Mouse (Mus musculus) brown adipose tissue, adult 24 weeks (tissue): ENCODE data around the gene Rad1. TPM values are rescaled to one million over a fixed set of nuclear protein-coding genes. Genes with fewer than 3 reads are reported as not detected.

Experiments used
- polyA plus RNA-seq: library from polyadenylated mRNA; stranded (reverse); fragments of >200 nt; gene quantifications from 2 replicates; pipeline ENCODE4 v1.2.4, GENCODE M21; 2012; ENCODE audit not compliant: missing spikeins, insufficient read depth, insufficient read length

The Rad1 gene
- polyA plus RNA-seq, 1 experiment, result 3.9 TPM

Other genes with a start within 250 kb of the Rad1 start
- not detected in 2 replicates for gene Gm21973, start 160.6 kb upstream of the Rad1 start, polyA plus RNA-seq
- gene Agxt2, start 127.5 kb upstream of the Rad1 start, polyA plus RNA-seq, result not detected in 2 replicates
- 43.8 and 52.2 TPM in 2 replicates for gene Dnajc21, start 15.5 kb upstream of the Rad1 start, polyA plus RNA-seq
- gene Brix1, start 71 bp upstream of the Rad1 start, polyA plus RNA-seq, result 26.3 and 29.3 TPM in 2 replicates
- not detected in 2 replicates for gene Ttc23l, start 72.7 kb downstream of the Rad1 start, polyA plus RNA-seq
- gene Rai14, start 228.6 kb downstream of the Rad1 start, polyA plus RNA-seq, result 1.7 and 2.3 TPM in 2 replicates